In genomic region chr10:3630763-3631223, GRCm38 (mm10) we compare ENCODE assay signal across 10 mouse cellular contexts.
DNase-seq lines count a peak whose midpoint lies in the region; ATAC-seq and TF ChIP-seq lines count a peak whose summit lies in the region.
"Had no signal": no experiment of that assay in that cellular context is flagged by ENCODE, and none has a peak within 500 bp of the region (broad histone marks: within the 10 kb centered on the region; RNA-seq: fewer than 3 reads in every experiment).

No protein-coding gene starts in this region.

- 67% methylated on average over 5 of the region's 5 CpGs for whole genome bisulfite sequencing in limb, embryonic 14.5 days
- WGBS in limb, embryonic 10.5 days = 59% methylated on average over 5 of the region's 5 CpGs
- WGBS in heart, embryonic 10.5 days = 38% methylated on average over 5 of the region's 5 CpGs
- WGBS in kidney, postnatal 0 days = 28% methylated on average over 5 of the region's 5 CpGs

- TF ChIP-seq POLR2A in limb, embryonic 14.5 days (IDR thresholded peaks at IDR 0.05; ENCODE audit: borderline replicate concordance, extremely low read depth, insufficient read depth, insufficient read length) = no peak

- H3K4me3 ChIP-seq in limb, embryonic 14.5 days (replicated peaks; ENCODE audit: low read length) = no peak overlapping the region
- no peak overlapping the region for H3K4me3 ChIP-seq in limb, embryonic 10.5 days
- no peak overlapping the region for H3K4me3 ChIP-seq in heart, embryonic 10.5 days
- H3K4me3 ChIP-seq in kidney, postnatal 0 days (replicated peaks; ENCODE audit: low read depth, low read length) = no peak overlapping the region

- no peaks in the 10 kb centered on the region for H3K9me3 ChIP-seq in limb, embryonic 14.5 days (ENCODE audit: control insufficient read depth, low read length)
- no peaks in the 10 kb centered on the region for H3K9me3 ChIP-seq in limb, embryonic 10.5 days (replicated peaks)
- H3K9me3 ChIP-seq in heart, embryonic 10.5 days = no peaks in the 10 kb centered on the region
- H3K9me3 ChIP-seq in kidney, postnatal 0 days (replicated peaks; ENCODE audit: low read length) = no peaks in the 10 kb centered on the region

- peak; percentile 34; the same call in 1 of the 2 replicates for ATAC-seq in limb, embryonic 14.5 days (ENCODE audit: low FRiP score, low read depth)
- no peak; the same call in 1 of the 2 replicates for ATAC-seq in kidney, postnatal 0 days (replicated peaks; ENCODE audit: low FRiP score, low read depth)

- H3K4me2 ChIP-seq in limb, embryonic 14.5 days (replicated peaks; ENCODE audit: low read depth, low read length, severe bottlenecking) = no peak overlapping the region
- no peak overlapping the region for H3K4me2 ChIP-seq in kidney, postnatal 0 days (ENCODE audit: low read length)

- no peak overlapping the region for H3K27ac ChIP-seq in limb, embryonic 14.5 days (replicated peaks; ENCODE audit: low read depth, low read length)
- no peak overlapping the region for H3K27ac ChIP-seq in limb, embryonic 10.5 days
- peak overlapping the region; percentile 23; the same call in 1 of the 2 replicates for H3K27ac ChIP-seq in heart, embryonic 10.5 days
- no peak overlapping the region for H3K27ac ChIP-seq in kidney, postnatal 0 days

- no peak for DNase-seq in limb, embryonic 14.5 days (ENCODE audit: low spot score)
- DNase-seq in limb, embryonic 10.5 days (ENCODE audit: low spot score) = no peak
- no peak for DNase-seq in heart, embryonic 10.5 days (ENCODE audit: low spot score)
- peak; percentile 52 for DNase-seq in kidney, postnatal 0 days (ENCODE audit: low spot score)
- DNase-seq in retina, postnatal 7 days (ENCODE audit: low read depth, low spot score) = peak; percentile 1
- DNase-seq in frontal cortex, postnatal 36 days (ENCODE audit: low spot score in 2 of 2) = no peak
- no peak for DNase-seq in c-Kit-positive CD71-positive TER-119-positive erythroid progenitor cells, embryonic 14.5 days (ENCODE audit: low spot score)
- no peak for DNase-seq in cerebellum, adult 9-11 months
- DNase-seq: right cerebral cortex, postnatal 4 days had no signal

- TF ChIP-seq CTCF in kidney, postnatal 0 days (IDR thresholded peaks at IDR 0.05; ENCODE audit: low read depth) = no peak

- H3K4me1 ChIP-seq in limb, embryonic 14.5 days (ENCODE audit: control insufficient read depth, insufficient read depth, low read length) = no peaks in the 10 kb centered on the region
- H3K4me1 ChIP-seq in limb, embryonic 10.5 days = peaks cover 14% of the 10 kb centered on the region
- peaks cover 21% of the 10 kb centered on the region for H3K4me1 ChIP-seq in heart, embryonic 10.5 days
- H3K4me1 ChIP-seq in kidney, postnatal 0 days (replicated peaks; ENCODE audit: insufficient read depth, low read length) = 0 out of 2 replicates have a peak, but pooled peaks cover 3% of the 10 kb centered on the region

- no peaks in the 10 kb centered on the region for H3K27me3 ChIP-seq in limb, embryonic 14.5 days (ENCODE audit: control insufficient read depth, insufficient read depth, low read length)
- no peaks in the 10 kb centered on the region for H3K27me3 ChIP-seq in limb, embryonic 10.5 days (ENCODE audit: low read depth, poor library complexity, severe bottlenecking)
- no peaks in the 10 kb centered on the region for H3K27me3 ChIP-seq in heart, embryonic 10.5 days (ENCODE audit: insufficient read depth, poor library complexity, severe bottlenecking)
- H3K27me3 ChIP-seq in kidney, postnatal 0 days (ENCODE audit: insufficient read depth, low read length) = no peaks in the 10 kb centered on the region
- H3K27me3 ChIP-seq: CH12.LX had no signal

- H3K9ac ChIP-seq in limb, embryonic 14.5 days (ENCODE audit: low read depth, low read length, severe bottlenecking) = no peak overlapping the region
- no peak overlapping the region for H3K9ac ChIP-seq in kidney, postnatal 0 days (ENCODE audit: low read depth, low read length)

- H3K36me3 ChIP-seq in limb, embryonic 14.5 days (ENCODE audit: control insufficient read depth, insufficient read depth, low read length) = no peaks in the 10 kb centered on the region
- no peaks in the 10 kb centered on the region for H3K36me3 ChIP-seq in limb, embryonic 10.5 days
- H3K36me3 ChIP-seq in heart, embryonic 10.5 days = no peaks in the 10 kb centered on the region
- no peaks in the 10 kb centered on the region for H3K36me3 ChIP-seq in kidney, postnatal 0 days (ENCODE audit: insufficient read depth, low read length)

Comparison
In these comparisons a context has a peak if more than half of its experiments do, and no peak if none do; other contexts are left out.
1. DNase-seq: peak in kidney, postnatal 0 days (single experiment) and retina, postnatal 7 days (single experiment); none in limb, embryonic 14.5 days (single experiment), limb, embryonic 10.5 days (single experiment), heart, embryonic 10.5 days (single experiment), frontal cortex, postnatal 36 days (0 of 2), c-Kit-positive CD71-positive TER-119-positive erythroid progenitor cells, embryonic 14.5 days (single experiment) and cerebellum, adult 9-11 months (single experiment).